Mouse (Mus musculus) activated CD4-positive, CD25-positive, alpha-beta regulatory T cell (primary cell): ENCODE measurements around the gene Gm10985. TPM values are rescaled to one million over a fixed set of nuclear protein-coding genes. Genes with fewer than 3 reads are reported as not detected.

Source experiments
- polyA plus RNA-seq, 2 experiments: library from polyadenylated mRNA; unstranded; fragments of 100-300 nt; shearing (Covaris generic); gene quantifications; one replicate each; pipeline ENCODE4 v1.2.1; 2017

Gene Gm10985
- not detected for polyA plus RNA-seq

DNA sequence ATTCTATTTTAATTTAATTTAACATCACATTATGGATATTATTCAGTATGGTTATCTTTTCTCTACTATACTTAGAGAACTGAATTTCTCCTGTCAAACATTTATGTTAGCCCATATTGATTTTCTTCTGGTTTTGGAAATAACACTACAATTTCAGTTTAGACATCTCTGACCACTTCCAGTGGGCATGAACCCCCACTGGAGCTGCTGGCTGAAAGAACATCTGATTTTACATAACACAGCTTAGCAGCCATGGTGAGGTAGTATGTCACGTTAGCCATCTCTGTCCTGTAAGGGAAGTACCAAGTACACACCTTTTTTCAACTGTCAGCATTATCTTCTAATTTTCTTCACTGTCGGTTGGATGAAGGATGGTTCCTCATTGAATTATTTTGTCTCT, at the start of gene Gm10985:
Gene Gm10985, plus strand, starts transcription at position 301 of the 400 bp plus-strand sequence.

DNA sequence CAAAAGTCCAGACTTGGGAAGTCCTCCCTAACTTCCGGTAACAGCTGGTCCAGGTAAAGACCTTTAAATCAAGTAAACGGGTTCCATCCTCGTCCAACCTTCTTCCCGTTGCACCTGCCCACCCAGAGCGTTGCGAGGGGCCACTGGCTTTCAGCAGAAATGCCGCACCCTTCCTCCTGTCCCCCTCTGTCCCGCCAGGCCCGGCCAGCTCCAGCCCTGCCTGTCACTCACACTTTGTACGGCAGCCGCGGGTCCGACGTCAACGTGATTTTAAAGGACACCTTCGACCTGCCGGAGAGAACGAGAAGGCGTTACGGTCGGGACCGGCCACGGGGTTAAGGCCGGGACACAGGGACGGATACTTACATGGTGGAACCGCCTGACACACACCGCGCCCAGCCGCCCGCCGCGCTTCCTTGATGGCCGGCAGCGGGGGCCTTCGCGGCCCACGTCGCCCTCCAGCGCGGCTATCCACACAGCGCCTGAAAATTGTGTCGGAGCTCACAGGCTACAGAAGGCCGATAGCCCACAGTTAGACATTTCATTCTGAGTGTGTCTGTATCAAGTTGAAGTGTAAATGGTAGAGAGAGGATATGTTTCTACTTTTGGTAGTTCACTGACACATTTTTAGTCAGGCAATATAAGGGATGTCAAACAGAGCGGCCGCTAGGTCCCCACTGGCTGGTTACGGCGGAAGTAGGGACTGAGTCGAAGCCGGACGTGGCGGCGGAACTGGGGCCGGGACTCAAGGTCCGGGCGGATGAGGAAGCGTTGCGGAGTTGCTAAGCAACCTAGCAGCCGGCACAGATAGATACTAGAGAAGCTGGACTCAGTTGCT, 18.7 kb downstream of the Gm10985 start, which contains the start of gene Ufm1:
Gene Ufm1, minus strand, starts transcription at position 448 of the 838 bp plus-strand sequence.

Other genes with a start within 250 kb of the Gm10985 start
- gene Frem2, start 187.7 kb upstream of the Gm10985 start, polyA plus RNA-seq: under 1 TPM in 1 of 2 experiments, not detected in 1; 0.04 TPM
- gene Ufm1, start 18.7 kb downstream of the Gm10985 start, polyA plus RNA-seq: 10 to 100 TPM; 77.8 to 85.0 TPM